Mouse (Mus musculus): ENCODE data around the gene Aloxe3. TPM values are rescaled to one million over a fixed set of nuclear protein-coding genes. Genes with fewer than 3 reads are reported as not detected.
A peak's percentile ranks its signal among the peaks of the same experiment; 100 is the strongest.

Gene Aloxe3
- total and polyA plus RNA-seq, 3 experiments: 0.13 TPM; not detected in 2

GRCm38 (mm10) chr11:69185031-69185430 lies 59.3 kb downstream of the Aloxe3 start:
- H3K4me3 ChIP-seq (ENCODE audit: control insufficient read depth in 1 of 2, insufficient read depth in 1 of 2, low read depth in 2 of 2, low read length in 2 of 2): no peak overlapping the region
- H3K27me3 ChIP-seq (ENCODE audit: control insufficient read depth in 1 of 2, insufficient read depth in 2 of 2, low read length in 2 of 2): peaks cover 2 to 5% of the 10 kb centered on the region in 2 experiments; a peak in 3 of 4 replicates
- no peak overlapping the region for H3K27ac ChIP-seq (ENCODE audit: control insufficient read depth, low read depth, low read length)
- no peak for DNase-seq (ENCODE audit: low read depth, low spot score)
- no peaks in the 10 kb centered on the region for H3K4me1 ChIP-seq (ENCODE audit: control insufficient read depth in 1 of 2, insufficient read depth in 2 of 2, low read length in 2 of 2)
- no peaks in the 10 kb centered on the region for H3K36me3 ChIP-seq (ENCODE audit: control insufficient read depth in 1 of 2, insufficient read depth in 2 of 2, low read length in 2 of 2)
- no peak overlapping the region for H3K9ac ChIP-seq (ENCODE audit: control insufficient read depth, low read depth, low read length, poor library complexity, severe bottlenecking)
- TF ChIP-seq GABPA (IDR thresholded peaks at IDR 0.05; ENCODE audit: low read depth, low read length): no peak
- TF ChIP-seq SMC3 (IDR thresholded peaks at IDR 0.05; ENCODE audit: low read depth, low read length): no peak
- TF ChIP-seq MAX (IDR thresholded peaks at IDR 0.05; ENCODE audit: low read length): no peak
- no peak for TF ChIP-seq NELFE (IDR thresholded peaks at IDR 0.05; ENCODE audit: low read depth, low read length)
- H3K9me3 ChIP-seq (replicated peaks; ENCODE audit: insufficient read depth, low read length): no peaks in the 10 kb centered on the region
- no peaks in the 10 kb centered on the region for H3K79me2 ChIP-seq (ENCODE audit: control insufficient read depth, insufficient read depth, low read length, poor library complexity)

GRCm38 (mm10) chr11:69185936-69186335 lies 60.2 kb downstream of the Aloxe3 start:
- Histone ChIP-seq H3K27ac (ENCODE audit: control insufficient read depth, low read depth, low read length) (no peak overlapping the region), H3K4me1 (ENCODE audit: control insufficient read depth in 1 of 2, insufficient read depth in 2 of 2, low read length in 2 of 2) (no peaks in the 10 kb centered on the region), H3K9ac (ENCODE audit: control insufficient read depth, low read depth, low read length, poor library complexity, severe bottlenecking) (no peak overlapping the region), H3K9me3 (replicated peaks; ENCODE audit: insufficient read depth, low read length) (no peaks in the 10 kb centered on the region), H3K36me3 (ENCODE audit: control insufficient read depth in 1 of 2, insufficient read depth in 2 of 2, low read length in 2 of 2) (no peaks in the 10 kb centered on the region), H3K27me3 (ENCODE audit: control insufficient read depth in 1 of 2, insufficient read depth in 2 of 2, low read length in 2 of 2) (peaks cover 3 to 4% of the 10 kb centered on the region in 2 experiments; a peak in 3 of 4 replicates), H3K4me3 (ENCODE audit: control insufficient read depth in 1 of 2, insufficient read depth in 1 of 2, low read depth in 2 of 2, low read length in 2 of 2) (no peak overlapping the region), H3K79me2 (ENCODE audit: control insufficient read depth, insufficient read depth, low read length, poor library complexity) (no peaks in the 10 kb centered on the region)
- no peak for DNase-seq (ENCODE audit: low read depth, low spot score)
- TF ChIP-seq E2F4 (IDR thresholded peaks at IDR 0.05; ENCODE audit: borderline replicate concordance, low read depth, low read length) (no peak), POLR2A (IDR thresholded peaks at IDR 0.05; ENCODE audit: control insufficient read depth in 1 of 2, insufficient read depth in 1 of 2, low read depth in 1 of 2, low read length in 2 of 2, poor library complexity in 1 of 2) (no peak), MAFK (IDR thresholded peaks at IDR 0.05; ENCODE audit: borderline replicate concordance, low read depth, low read length) (no peak), ZNF384 (IDR thresholded peaks at IDR 0.05; ENCODE audit: low read depth, low read length) (no peak)

DNA sequence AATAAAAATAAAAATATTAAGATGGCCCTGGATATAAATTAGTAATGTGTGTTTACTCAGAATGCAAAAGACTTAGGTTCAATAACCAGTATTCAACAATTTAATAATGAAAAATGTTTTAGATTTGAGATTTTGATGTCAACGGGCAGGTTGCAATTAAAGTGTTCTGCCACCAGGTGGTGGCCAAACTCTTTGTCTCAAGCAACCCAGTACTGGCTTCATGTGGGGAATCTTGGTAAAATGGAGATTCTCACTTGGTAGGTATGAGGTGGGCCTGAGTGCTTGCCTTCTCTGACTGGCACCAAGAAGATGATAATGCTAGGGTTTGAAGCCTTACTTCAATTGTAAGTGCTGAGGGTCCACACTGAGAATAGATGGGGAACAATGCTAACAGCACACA lies 67.1 kb downstream of the Aloxe3 start:
- Histone ChIP-seq H3K27me3 (ENCODE audit: control insufficient read depth in 1 of 2, insufficient read depth in 2 of 2, low read length in 2 of 2) (peaks cover 15 to 16% of the 10 kb centered on the region in 2 experiments), H3K27ac (ENCODE audit: control insufficient read depth, low read depth, low read length) (no peak overlapping the region), H3K9me3 (replicated peaks; ENCODE audit: insufficient read depth, low read length) (no peaks in the 10 kb centered on the region), H3K4me3 (ENCODE audit: control insufficient read depth in 1 of 2, insufficient read depth in 1 of 2, low read depth in 2 of 2, low read length in 2 of 2) (no peak overlapping the region), H3K79me2 (ENCODE audit: control insufficient read depth, insufficient read depth, low read length, poor library complexity) (no peaks in the 10 kb centered on the region), H3K4me1 (ENCODE audit: control insufficient read depth in 1 of 2, insufficient read depth in 2 of 2, low read length in 2 of 2) (no peaks in the 10 kb centered on the region), H3K9ac (ENCODE audit: control insufficient read depth, low read depth, low read length, poor library complexity, severe bottlenecking) (no peak overlapping the region), H3K36me3 (ENCODE audit: control insufficient read depth in 1 of 2, insufficient read depth in 2 of 2, low read length in 2 of 2) (no peaks in the 10 kb centered on the region)
- peak; percentile 62 for DNase-seq (ENCODE audit: low read depth, low spot score)
- no peak for TF ChIP-seq MAX (IDR thresholded peaks at IDR 0.05; ENCODE audit: low read length)
- TF ChIP-seq MAFK (IDR thresholded peaks at IDR 0.05; ENCODE audit: borderline replicate concordance, low read depth, low read length): no peak
- TF ChIP-seq GABPA (IDR thresholded peaks at IDR 0.05; ENCODE audit: low read depth, low read length): no peak
- no peak for TF ChIP-seq E2F4 (IDR thresholded peaks at IDR 0.05; ENCODE audit: borderline replicate concordance, low read depth, low read length)
- TF ChIP-seq CHD2 (IDR thresholded peaks at IDR 0.05; ENCODE audit: low read length): no peak
- TF ChIP-seq MEF2A (IDR thresholded peaks at IDR 0.05; ENCODE audit: extremely low read depth, insufficient replicate concordance, low read depth, low read length, poor library complexity, severe bottlenecking): no peak
- no peak for TF ChIP-seq JUND (IDR thresholded peaks at IDR 0.05; ENCODE audit: low read depth, low read length)
- no peak for TF ChIP-seq EP300 (IDR thresholded peaks at IDR 0.05; ENCODE audit: low read depth in 1 of 2, low read length in 2 of 2)
- TF ChIP-seq NELFE (IDR thresholded peaks at IDR 0.05; ENCODE audit: low read depth, low read length): no peak
- TF ChIP-seq KAT2A (conservative IDR thresholded peaks at IDR 0.05; ENCODE audit: low read depth, low read length): no peak
- no peak for TF ChIP-seq CHD1 (IDR thresholded peaks at IDR 0.05; ENCODE audit: low read depth, low read length)
- no peak for TF ChIP-seq MYC (IDR thresholded peaks at IDR 0.05; ENCODE audit: low read depth, low read length)
- TF ChIP-seq SMC3 (IDR thresholded peaks at IDR 0.05; ENCODE audit: low read depth, low read length): peak; percentile 84
- TF ChIP-seq TCF12 (IDR thresholded peaks at IDR 0.05; ENCODE audit: low read depth, low read length): no peak
- TF ChIP-seq MAZ (IDR thresholded peaks at IDR 0.05; ENCODE audit: low read depth, low read length): no peak
- TF ChIP-seq USF2 (IDR thresholded peaks at IDR 0.05; ENCODE audit: borderline replicate concordance in 1 of 2, insufficient read depth in 1 of 2, low read depth in 1 of 2, low read length in 2 of 2): no peak
- peak; percentile 87 for TF ChIP-seq RAD21 (IDR thresholded peaks at IDR 0.05; ENCODE audit: low read depth, low read length)
- TF ChIP-seq MXI1 (IDR thresholded peaks at IDR 0.05; ENCODE audit: low read depth, low read length): no peak
- no peak for TF ChIP-seq RCOR1 (IDR thresholded peaks at IDR 0.05; ENCODE audit: low read depth, low read length)
- TF ChIP-seq TBP (IDR thresholded peaks at IDR 0.05; ENCODE audit: low read depth, low read length): no peak
- no peak for TF ChIP-seq ZMIZ1 (IDR thresholded peaks at IDR 0.05; ENCODE audit: low read depth, low read length)
- TF ChIP-seq UBTF (IDR thresholded peaks at IDR 0.05; ENCODE audit: borderline replicate concordance, insufficient read depth, low read depth, low read length): no peak
- TF ChIP-seq POLR2AphosphoS5 (IDR thresholded peaks at IDR 0.05; ENCODE audit: borderline replicate concordance, low read depth, low read length): no peak
